26 mouse cellular contexts compared by ENCODE assay signal in the genomic region with DNA sequence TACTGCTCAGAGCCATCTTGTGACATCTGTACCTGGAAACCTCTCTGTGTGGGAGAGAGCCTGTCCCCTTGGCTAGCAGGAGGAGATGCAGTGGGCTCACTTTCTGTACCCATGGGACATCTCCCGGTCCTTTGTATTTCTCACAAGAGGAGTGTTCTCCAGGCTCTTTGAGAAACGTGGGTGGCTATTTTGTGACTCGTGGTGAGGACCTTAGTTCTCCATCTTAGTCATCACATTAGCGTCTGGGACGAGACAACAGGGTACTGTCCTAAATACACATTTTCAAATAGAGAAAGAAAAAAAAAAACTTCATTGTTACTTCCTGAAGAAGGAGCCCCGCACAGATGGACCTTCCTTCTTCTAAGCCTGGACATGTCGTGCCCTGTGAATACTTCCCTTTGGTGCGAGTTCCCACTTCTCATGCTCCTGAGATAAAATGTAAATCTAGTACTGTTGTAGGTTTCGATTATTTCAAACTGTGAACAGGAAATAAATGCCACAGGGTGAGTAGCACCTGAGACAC.
DNase-seq lines count a peak whose midpoint lies in the region; ATAC-seq and TF ChIP-seq lines count a peak whose summit lies in the region.
"Had no signal": no experiment of that assay in that cellular context is flagged by ENCODE, and none has a peak within 500 bp of the region (broad histone marks: within the 10 kb centered on the region; RNA-seq: fewer than 3 reads in every experiment).

No protein-coding gene starts in this region.

- no peak overlapping the region for H3K9ac ChIP-seq in heart, embryonic 16.5 days (ENCODE audit: low read length)
- H3K9ac ChIP-seq: embryonic facial prominence, embryonic 13.5 days; liver, embryonic 15.5 days; lung, embryonic 15.5 days had no signal

- H3K4me3 ChIP-seq in heart, embryonic 16.5 days (ENCODE audit: low read length), result no peak overlapping the region
- H3K4me3 ChIP-seq in heart, embryonic 10.5 days, result no peak overlapping the region
- no peak overlapping the region for H3K4me3 ChIP-seq in thymus, adult 2 months (ENCODE audit: control insufficient read depth, insufficient read depth, low read length)
- H3K4me3 ChIP-seq: embryonic facial prominence, embryonic 13.5 days; forebrain, embryonic 10.5 days; gastrocnemius, adult 2 months; liver, embryonic 15.5 days; lung, embryonic 15.5 days had no signal

- H3K9me3 ChIP-seq in heart, embryonic 16.5 days (replicated peaks; ENCODE audit: control insufficient read depth, low read length), result no peaks in the 10 kb centered on the region
- H3K9me3 ChIP-seq in heart, embryonic 10.5 days, result no peaks in the 10 kb centered on the region
- H3K9me3 ChIP-seq: embryonic facial prominence, embryonic 13.5 days; forebrain, embryonic 10.5 days; liver, embryonic 15.5 days; lung, embryonic 15.5 days had no signal

- H3K27me3 ChIP-seq in heart, embryonic 16.5 days (ENCODE audit: control insufficient read depth, insufficient read depth, low read length), result no peaks in the 10 kb centered on the region; the same call in 1 of the 2 replicates
- no peaks in the 10 kb centered on the region for H3K27me3 ChIP-seq in heart, embryonic 10.5 days (ENCODE audit: insufficient read depth, poor library complexity, severe bottlenecking)
- H3K27me3 ChIP-seq in thymus, adult 2 months (ENCODE audit: control insufficient read depth, insufficient read depth, low read length), result no peaks in the 10 kb centered on the region
- H3K27me3 ChIP-seq: embryonic facial prominence, embryonic 13.5 days; lung, embryonic 15.5 days had no signal

- DNase-seq in heart, embryonic 10.5 days (ENCODE audit: low spot score), result no peak
- no peak for DNase-seq in thymus, adult 2 months
- DNase-seq in thymus, adult 18-20 months, result no peak
- DNase-seq in urinary bladder, adult 18-20 months (ENCODE audit: low spot score in 2 of 2), result no peak
- no peak for DNase-seq in spleen, postnatal 36 days (ENCODE audit: low spot score in 2 of 2)
- DNase-seq in natural killer cell, adult 2 months (ENCODE audit: low spot score in 2 of 2), result no peak
- DNase-seq: adrenal gland, postnatal 25 days; cerebellum, adult 18-20 months; cerebellum, postnatal 10 days; gastrocnemius, adult 2 months; kidney, adult 8-10 months; kidney, postnatal 4 days; left cerebral cortex, postnatal 4 days; thymus, postnatal 14 days had no signal

- ATAC-seq in heart, embryonic 16.5 days (replicated peaks; ENCODE audit: extremely low read depth, insufficient read depth, low FRiP score), result no peak
- ATAC-seq in granulocyte monocyte progenitor cell, adult 5-6 weeks (replicated peaks; ENCODE audit: poor library complexity, severe bottlenecking), result peak; percentile 40
- ATAC-seq: forebrain, embryonic 16.5 days; hindbrain, postnatal 0 days; intestine, embryonic 16.5 days; midbrain, embryonic 16.5 days had no signal

- no peaks in the 10 kb centered on the region for H3K36me3 ChIP-seq in heart, embryonic 16.5 days (ENCODE audit: control insufficient read depth, insufficient read depth)
- no peaks in the 10 kb centered on the region for H3K36me3 ChIP-seq in heart, embryonic 10.5 days
- no peaks in the 10 kb centered on the region for H3K36me3 ChIP-seq in thymus, adult 2 months (ENCODE audit: control insufficient read depth, insufficient read depth, low read length)
- H3K36me3 ChIP-seq: embryonic facial prominence, embryonic 13.5 days; forebrain, embryonic 10.5 days; liver, embryonic 15.5 days; lung, embryonic 15.5 days had no signal

- no peak overlapping the region for H3K4me2 ChIP-seq in heart, embryonic 16.5 days (ENCODE audit: low read depth, low read length)
- H3K4me2 ChIP-seq: embryonic facial prominence, embryonic 13.5 days; liver, embryonic 15.5 days; lung, embryonic 15.5 days; midbrain, embryonic 11.5 days had no signal

- no peak for TF ChIP-seq CTCF in thymus, adult 2 months (IDR thresholded peaks at IDR 0.05; ENCODE audit: borderline replicate concordance, control insufficient read depth, extremely low read depth, insufficient read depth, low read length, poor library complexity)

- H3K27ac ChIP-seq in heart, embryonic 16.5 days (ENCODE audit: low read length), result peak overlapping the region; percentile 58
- no peak overlapping the region for H3K27ac ChIP-seq in heart, embryonic 10.5 days
- H3K27ac ChIP-seq in thymus, adult 2 months (ENCODE audit: control insufficient read depth, insufficient read depth, low read length), result peak overlapping the region; percentile 42; the same call in 1 of the 2 replicates
- H3K27ac ChIP-seq: embryonic facial prominence, embryonic 13.5 days; forebrain, embryonic 10.5 days; gastrocnemius, adult 2 months; hindbrain, postnatal 0 days; kidney, postnatal 0 days; liver, embryonic 15.5 days; lung, embryonic 15.5 days had no signal

- H3K4me1 ChIP-seq in heart, embryonic 16.5 days (ENCODE audit: control insufficient read depth, insufficient read depth, low read length), result peaks cover 4% of the 10 kb centered on the region; the same call in 1 of the 2 replicates
- H3K4me1 ChIP-seq in heart, embryonic 10.5 days, result peaks cover 4% of the 10 kb centered on the region
- peaks cover 46% of the 10 kb centered on the region for H3K4me1 ChIP-seq in thymus, adult 2 months (replicated peaks; ENCODE audit: control insufficient read depth, insufficient read depth, low read length)
- H3K4me1 ChIP-seq: forebrain, embryonic 10.5 days had no signal

- no peak for TF ChIP-seq POLR2A in thymus, adult 2 months (IDR thresholded peaks at IDR 0.05; ENCODE audit: control insufficient read depth, extremely low read depth, insufficient read depth, low read length, poor library complexity)

- 71% methylated on average over 9 of the region's 9 CpGs for WGBS in heart, embryonic 16.5 days
- 79% methylated on average over 9 of the region's 9 CpGs for WGBS in heart, embryonic 10.5 days
- WGBS in thymus, adult 2 months, result 45% methylated on average over 9 of the region's 9 CpGs
